19 mouse cellular contexts compared by ENCODE assay signal in genomic region chr6:48628377-48628776, GRCm38 (mm10). TPM values are rescaled to one million over a fixed set of nuclear protein-coding genes. Genes with fewer than 3 reads are reported as not detected.
A peak's percentile ranks its signal among the peaks of the same experiment; 100 is the strongest.
DNase-seq lines count a peak whose midpoint lies in the region; ATAC-seq and TF ChIP-seq lines count a peak whose summit lies in the region.
"Had no signal": no experiment of that assay in that cellular context is flagged by ENCODE, and none has a peak within 500 bp of the region (broad histone marks: within the 10 kb centered on the region; RNA-seq: fewer than 3 reads in every experiment).

No protein-coding gene starts in this region.

- TF ChIP-seq CTCF in layer of hippocampus, adult 2 months (conservative IDR thresholded peaks at IDR 0.05), result no peak
- no peak for TF ChIP-seq CTCF in kidney, postnatal 0 days (IDR thresholded peaks at IDR 0.05; ENCODE audit: low read depth)

- 0 out of 2 replicates have a peak overlapping the region, but pooled peaks have one; percentile 72 for H3K4me2 ChIP-seq in forebrain, embryonic 13.5 days
- no peak overlapping the region for H3K4me2 ChIP-seq in forebrain, embryonic 15.5 days (replicated peaks)
- no peak overlapping the region for H3K4me2 ChIP-seq in kidney, postnatal 0 days (ENCODE audit: low read length)
- peak overlapping the region; percentile 90 for H3K4me2 ChIP-seq in neural tube, embryonic 15.5 days

- H3K36me3 ChIP-seq in forebrain, embryonic 13.5 days (ENCODE audit: poor library complexity, severe bottlenecking), result no peaks in the 10 kb centered on the region
- H3K36me3 ChIP-seq in forebrain, embryonic 15.5 days, result no peaks in the 10 kb centered on the region
- H3K36me3 ChIP-seq in kidney, postnatal 0 days (ENCODE audit: insufficient read depth, low read length), result no peaks in the 10 kb centered on the region
- H3K36me3 ChIP-seq in neural tube, embryonic 15.5 days, result 0 out of 2 replicates have a peak, but pooled peaks cover 9% of the 10 kb centered on the region
- H3K36me3 ChIP-seq: embryonic facial prominence, embryonic 13.5 days had no signal

- H3K4me1 ChIP-seq in forebrain, embryonic 13.5 days, result peaks cover 20% of the 10 kb centered on the region
- peaks cover 19% of the 10 kb centered on the region for H3K4me1 ChIP-seq in forebrain, embryonic 15.5 days
- H3K4me1 ChIP-seq in kidney, postnatal 0 days (replicated peaks; ENCODE audit: insufficient read depth, low read length), result peaks cover 15% of the 10 kb centered on the region; the same call in 1 of the 2 replicates
- peaks cover 40% of the 10 kb centered on the region for H3K4me1 ChIP-seq in neural tube, embryonic 15.5 days

- H3K4me3 ChIP-seq in forebrain, embryonic 13.5 days, result no peak overlapping the region
- H3K4me3 ChIP-seq in forebrain, embryonic 15.5 days, result no peak overlapping the region
- no peak overlapping the region for H3K4me3 ChIP-seq in layer of hippocampus, adult 2 months
- H3K4me3 ChIP-seq in kidney, postnatal 0 days (replicated peaks; ENCODE audit: low read depth, low read length), result no peak overlapping the region
- no peak overlapping the region for H3K4me3 ChIP-seq in neural tube, embryonic 15.5 days (replicated peaks)

- peaks cover 50% of the 10 kb centered on the region for H3K27me3 ChIP-seq in forebrain, embryonic 13.5 days
- H3K27me3 ChIP-seq in forebrain, embryonic 15.5 days, result peaks cover 18% of the 10 kb centered on the region
- H3K27me3 ChIP-seq in kidney, postnatal 0 days (ENCODE audit: insufficient read depth, low read length), result no peaks in the 10 kb centered on the region
- H3K27me3 ChIP-seq in neural tube, embryonic 15.5 days (replicated peaks), result peaks cover 17% of the 10 kb centered on the region

- no peak overlapping the region for H3K27ac ChIP-seq in forebrain, embryonic 13.5 days
- H3K27ac ChIP-seq in forebrain, embryonic 15.5 days (replicated peaks), result no peak overlapping the region
- H3K27ac ChIP-seq in layer of hippocampus, adult 2 months, result peak overlapping the region; percentile 80; the same call in 1 of the 2 replicates
- peak overlapping the region; percentile 85 for H3K27ac ChIP-seq in kidney, postnatal 0 days
- H3K27ac ChIP-seq in neural tube, embryonic 15.5 days (replicated peaks), result no peak overlapping the region
- H3K27ac ChIP-seq: embryonic facial prominence, embryonic 13.5 days had no signal

- no peaks in the 10 kb centered on the region for H3K9me3 ChIP-seq in forebrain, embryonic 13.5 days (replicated peaks)
- H3K9me3 ChIP-seq in forebrain, embryonic 15.5 days, result no peaks in the 10 kb centered on the region
- no peaks in the 10 kb centered on the region for H3K9me3 ChIP-seq in kidney, postnatal 0 days (replicated peaks; ENCODE audit: low read length)
- no peaks in the 10 kb centered on the region for H3K9me3 ChIP-seq in neural tube, embryonic 15.5 days (replicated peaks)
- H3K9me3 ChIP-seq: embryonic facial prominence, embryonic 13.5 days had no signal

- DNase-seq in layer of hippocampus, adult 2 months (ENCODE audit: low spot score in 2 of 2), result no peak
- no peak for DNase-seq in layer of hippocampus, postnatal 14 days (ENCODE audit: low spot score in 2 of 2)
- DNase-seq in kidney, postnatal 0 days (ENCODE audit: low spot score), result peak; percentile 46
- DNase-seq in urinary bladder, postnatal 25 days (ENCODE audit: low spot score), result no peak
- DNase-seq in left cerebral cortex, adult 9 months (ENCODE audit: low spot score in 2 of 2), result no peak
- DNase-seq: gastrocnemius, postnatal 36 days; heart, postnatal 14 days; right cerebral cortex, adult 18-20 months had no signal

- H3K9ac ChIP-seq in forebrain, embryonic 13.5 days, result no peak overlapping the region
- no peak overlapping the region for H3K9ac ChIP-seq in forebrain, embryonic 15.5 days (replicated peaks)
- no peak overlapping the region for H3K9ac ChIP-seq in kidney, postnatal 0 days (ENCODE audit: low read depth, low read length)
- H3K9ac ChIP-seq in neural tube, embryonic 15.5 days (replicated peaks), result no peak overlapping the region

- ATAC-seq in forebrain, embryonic 13.5 days, result no peak
- no peak for ATAC-seq in forebrain, embryonic 15.5 days (replicated peaks)
- peak; percentile 80 for ATAC-seq in kidney, postnatal 0 days (replicated peaks; ENCODE audit: low FRiP score, low read depth)
- ATAC-seq in neural tube, embryonic 15.5 days (ENCODE audit: low FRiP score), result no peak
- ATAC-seq: intestine, postnatal 0 days had no signal

- WGBS in forebrain, embryonic 13.5 days, result 80% methylated on average over 3 of the region's 3 CpGs
- WGBS in forebrain, embryonic 15.5 days, result 85% methylated on average over 3 of the region's 3 CpGs
- 54% methylated on average over 3 of the region's 3 CpGs for WGBS in kidney, postnatal 0 days
- 90% methylated on average over 3 of the region's 3 CpGs for WGBS in neural tube, embryonic 15.5 days

RNA-seq across cellular contexts. Expression of gene AI854703, which starts 1.8 kb away (rescaled TPM):
- 3.1 and 5.4 TPM in 2 replicates for polyA plus RNA-seq in forebrain, embryonic 13.5 days (2015; fragmentation: Nextera tagmentation; extraction: Ambion mirVana)
- polyA plus RNA-seq in forebrain, embryonic 15.5 days (2015; fragmentation: Nextera tagmentation; extraction: Ambion mirVana), result 10.1 and 11.2 TPM in 2 replicates
- total RNA-seq in layer of hippocampus, adult 2 months (2021), result 10 to 100 TPM; 12.7 to 13.4 TPM
- 10 to 100 TPM; 12.5 to 13.7 TPM for total RNA-seq in layer of hippocampus, postnatal 14 days (2021)
- 7.1 and 7.9 TPM in 2 replicates for polyA plus RNA-seq in kidney, postnatal 0 days (2015; fragmentation: Nextera tagmentation; extraction: Ambion mirVana)
- polyA plus RNA-seq in neural tube, embryonic 15.5 days (2015; fragmentation: Nextera tagmentation; extraction: Ambion mirVana), result 30.5 and 31.4 TPM in 2 replicates

RNA-seq across cellular contexts. Expression of gene Gimap8, which starts 18.7 kb away (rescaled TPM):
- 0.19 and 0.28 TPM in 2 replicates for polyA plus RNA-seq in forebrain, embryonic 13.5 days (2015; fragmentation: Nextera tagmentation; extraction: Ambion mirVana)
- 0.33 and 0.42 TPM in 2 replicates for polyA plus RNA-seq in forebrain, embryonic 15.5 days (2015; fragmentation: Nextera tagmentation; extraction: Ambion mirVana)
- under 1 TPM; 0.81 to 0.97 TPM for total RNA-seq in layer of hippocampus, adult 2 months (2021)
- 1 to 10 TPM; 1.0 to 1.4 TPM for total RNA-seq in layer of hippocampus, postnatal 14 days (2021)
- polyA plus RNA-seq in kidney, postnatal 0 days (2015; fragmentation: Nextera tagmentation; extraction: Ambion mirVana), result 4.2 and 4.5 TPM in 2 replicates
- 0.73 and 1.4 TPM in 2 replicates for polyA plus RNA-seq in neural tube, embryonic 15.5 days (2015; fragmentation: Nextera tagmentation; extraction: Ambion mirVana)

RNA-seq across cellular contexts. Expression of gene Zfp775, which starts 26.5 kb away (rescaled TPM):
- polyA plus RNA-seq in forebrain, embryonic 13.5 days (2015; fragmentation: Nextera tagmentation; extraction: Ambion mirVana), result 13.4 and 13.8 TPM in 2 replicates
- polyA plus RNA-seq in forebrain, embryonic 15.5 days (2015; fragmentation: Nextera tagmentation; extraction: Ambion mirVana), result 15.8 and 20.5 TPM in 2 replicates
- 10 to 100 TPM in 1 of 2 experiments, 1 to 10 TPM in 1; 7.9 to 10.4 TPM for total RNA-seq in layer of hippocampus, adult 2 months (2021)
- total RNA-seq in layer of hippocampus, postnatal 14 days (2021), result 1 to 10 TPM; 6.4 to 6.5 TPM
- 6.4 and 7.7 TPM in 2 replicates for polyA plus RNA-seq in kidney, postnatal 0 days (2015; fragmentation: Nextera tagmentation; extraction: Ambion mirVana)
- 12.8 and 13.0 TPM in 2 replicates for polyA plus RNA-seq in neural tube, embryonic 15.5 days (2015; fragmentation: Nextera tagmentation; extraction: Ambion mirVana)

RNA-seq across cellular contexts. Expression of gene Gm44965, which starts 34.6 kb away (rescaled TPM):
- polyA plus RNA-seq in forebrain, embryonic 13.5 days (2015; fragmentation: Nextera tagmentation; extraction: Ambion mirVana), result 1.7 TPM in 1 of 2 replicates, not detected in the other
- polyA plus RNA-seq in forebrain, embryonic 15.5 days (2015; fragmentation: Nextera tagmentation; extraction: Ambion mirVana), result not detected in 2 replicates
- not detected for total RNA-seq in layer of hippocampus, adult 2 months (2021)
- total RNA-seq in layer of hippocampus, postnatal 14 days (2021), result not detected
- polyA plus RNA-seq in kidney, postnatal 0 days (2015; fragmentation: Nextera tagmentation; extraction: Ambion mirVana), result not detected in 2 replicates
- polyA plus RNA-seq in neural tube, embryonic 15.5 days (2015; fragmentation: Nextera tagmentation; extraction: Ambion mirVana), result not detected in 2 replicates
- total RNA-seq: ES-E14; heart, postnatal 14 days; left cerebral cortex, adult 18-20 months; liver, adult 2 months had no signal
- polyA plus RNA-seq: brain, embryonic 14.5 days; embryonic facial prominence, embryonic 13.5 days; intestine, postnatal 0 days; liver, adult 2 months; lung, embryonic 16.5 days; neural tube, embryonic 14.5 days had no signal

RNA-seq across cellular contexts. Expression of gene Repin1, which starts 34.7 kb away (rescaled TPM):
- 35.8 and 38.8 TPM in 2 replicates for polyA plus RNA-seq in forebrain, embryonic 13.5 days (2015; fragmentation: Nextera tagmentation; extraction: Ambion mirVana)
- polyA plus RNA-seq in forebrain, embryonic 15.5 days (2015; fragmentation: Nextera tagmentation; extraction: Ambion mirVana), result 34.9 and 35.8 TPM in 2 replicates
- 10 to 100 TPM; 48.6 to 53.1 TPM for total RNA-seq in layer of hippocampus, adult 2 months (2021)
- 10 to 100 TPM; 29.3 to 38.4 TPM for total RNA-seq in layer of hippocampus, postnatal 14 days (2021)
- 37.4 and 43.5 TPM in 2 replicates for polyA plus RNA-seq in kidney, postnatal 0 days (2015; fragmentation: Nextera tagmentation; extraction: Ambion mirVana)
- 41.0 and 43.7 TPM in 2 replicates for polyA plus RNA-seq in neural tube, embryonic 15.5 days (2015; fragmentation: Nextera tagmentation; extraction: Ambion mirVana)

Comparison
In these comparisons a context has a peak if more than half of its experiments do, and no peak if none do; other contexts are left out.
1. H3K4me2 ChIP-seq: peak in forebrain, embryonic 13.5 days (single experiment) and neural tube, embryonic 15.5 days (single experiment); none in forebrain, embryonic 15.5 days (single experiment) and kidney, postnatal 0 days (single experiment).
2. H3K27ac ChIP-seq: peak in layer of hippocampus, adult 2 months (single experiment) and kidney, postnatal 0 days (single experiment); none in forebrain, embryonic 13.5 days (single experiment), forebrain, embryonic 15.5 days (single experiment) and neural tube, embryonic 15.5 days (single experiment).